Mouse (Mus musculus) bone marrow macrophage, adult 2 months (primary cell): ENCODE measurements around the gene Abcg8. TPM values are rescaled to one million over a fixed set of nuclear protein-coding genes. Genes with fewer than 3 reads are reported as not detected.

Source experiments
- H3K27ac ChIP-seq: 2 replicates; pipeline ENCODE4 v1.5.1; 2012; ENCODE audit warnings: low read depth, low read length; ENCODE audit not compliant: insufficient read depth
- H3K4me1 ChIP-seq: 2 replicates; pipeline ENCODE4 v1.6.1; 2012; ENCODE audit warnings: low read length; ENCODE audit not compliant: control insufficient read depth, insufficient read depth
- H3K4me3 ChIP-seq: 2 replicates; pipeline ENCODE4 v1.5.1; 2012; ENCODE audit warnings: mild to moderate bottlenecking, low read length, moderate library complexity; ENCODE audit not compliant: insufficient read depth
- CTCF ChIP-seq: IDR thresholded peaks from 2 replicates; pipeline ENCODE4 v1.5.1; 2012; ENCODE audit warnings: low read depth, mild to moderate bottlenecking, low read length, moderate library complexity
- POLR2A ChIP-seq: IDR thresholded peaks from 2 replicates; pipeline ENCODE4 v1.6.1; 2012; ENCODE audit warnings: mild to moderate bottlenecking, low read depth, low read length, borderline replicate concordance
- polyA plus RNA-seq: library from polyadenylated mRNA; stranded (reverse); fragments of >200 nt; gene quantifications from 2 replicates; pipeline ENCODE4 v1.2.4, GENCODE M21; 2012; ENCODE audit not compliant: missing spikeins, insufficient read depth, insufficient read length

Gene Abcg8
- polyA plus RNA-seq, 1 experiment = not detected

- Histone ChIP-seq H3K27ac (no peak overlapping the region), H3K4me1 (peaks cover 22% of the 10 kb centered on the region), H3K4me3 (no peak overlapping the region)
- no peak for TF ChIP-seq CTCF
- no peak for TF ChIP-seq POLR2A
These were observed 31.6 kb upstream of the Abcg8 start for GRCm38 (mm10) chr17:84644292-84645050.

GRCm38 (mm10) chr17:84645119-84645518 lies 31.0 kb upstream of the Abcg8 start:
- TF ChIP-seq CTCF (no peak), POLR2A (no peak)
- no peak overlapping the region for H3K27ac ChIP-seq
- no peak overlapping the region for H3K4me3 ChIP-seq
- H3K4me1 ChIP-seq = peaks cover 18% of the 10 kb centered on the region

GRCm38 (mm10) chr17:84645894-84646293 lies 30.2 kb upstream of the Abcg8 start:
- TF ChIP-seq CTCF = no peak
- no peak for TF ChIP-seq POLR2A
- H3K27ac ChIP-seq = no peak overlapping the region
- H3K4me1 ChIP-seq = peaks cover 17% of the 10 kb centered on the region
- H3K4me3 ChIP-seq = no peak overlapping the region

GRCm38 (mm10) chr17:84646477-84646876 lies 29.6 kb upstream of the Abcg8 start:
- Histone ChIP-seq H3K27ac (no peak overlapping the region), H3K4me3 (no peak overlapping the region)
- TF ChIP-seq CTCF (no peak), POLR2A (no peak)

GRCm38 (mm10) chr17:84647630-84648029 lies 28.5 kb upstream of the Abcg8 start:
- peaks cover 17% of the 10 kb centered on the region for H3K4me1 ChIP-seq
- H3K27ac ChIP-seq = 0 out of 2 replicates have a peak overlapping the region, but pooled peaks have one; percentile 34
- no peak overlapping the region for H3K4me3 ChIP-seq
- TF ChIP-seq CTCF (no peak), POLR2A (no peak)

More at GRCm38 (mm10) chr17:84646477-84646876, 29.6 kb upstream of the Abcg8 start:
- peaks cover 17% of the 10 kb centered on the region for H3K4me1 ChIP-seq

GRCm38 (mm10) chr17:84650302-84651017 lies 25.6 kb upstream of the Abcg8 start:
- Histone ChIP-seq H3K27ac (no peak overlapping the region), H3K4me1 (peaks cover 17% of the 10 kb centered on the region), H3K4me3 (no peak overlapping the region)
- TF ChIP-seq CTCF (no peak), POLR2A (no peak)

- Histone ChIP-seq H3K4me3 (no peak overlapping the region), H3K27ac (no peak overlapping the region), H3K4me1 (no peaks in the 10 kb centered on the region)
- TF ChIP-seq CTCF = no peak
- TF ChIP-seq POLR2A = no peak
These were observed 22.6 kb upstream of the Abcg8 start for GRCm38 (mm10) chr17:84653544-84653943.

GRCm38 (mm10) chr17:84656205-84656604 lies 19.9 kb upstream of the Abcg8 start:
- no peak for TF ChIP-seq POLR2A
- TF ChIP-seq CTCF = no peak
- Histone ChIP-seq H3K4me3 (no peak overlapping the region), H3K27ac (no peak overlapping the region), H3K4me1 (no peaks in the 10 kb centered on the region)

- H3K4me3 ChIP-seq = no peak overlapping the region
- no peak for TF ChIP-seq CTCF
- H3K4me1 ChIP-seq = no peaks in the 10 kb centered on the region
- H3K27ac ChIP-seq = no peak overlapping the region
These were observed 19.3 kb upstream of the Abcg8 start for GRCm38 (mm10) chr17:84656653-84657421.

- H3K4me1 ChIP-seq = no peaks in the 10 kb centered on the region
- no peak for TF ChIP-seq CTCF
- TF ChIP-seq POLR2A = no peak
- H3K4me3 ChIP-seq = no peak overlapping the region
- H3K27ac ChIP-seq = no peak overlapping the region
These were observed 18.7 kb upstream of the Abcg8 start for GRCm38 (mm10) chr17:84657422-84657732.
